Mouse (Mus musculus) embryonic facial prominence, embryonic 10.5 days (tissue): ENCODE data around the gene B3gnt6. TPM values are rescaled to one million over a fixed set of nuclear protein-coding genes. Genes with fewer than 3 reads are reported as not detected.
A peak's percentile ranks its signal among the peaks of the same experiment; 100 is the strongest.
"Not testable (repeated sequence)": the region's sequence is repeated elsewhere in the genome, so short reads cannot be mapped to it uniquely, and the experiment has no call there.

Experiments
- DNase-seq: peaks from one replicate; pipeline ENCODE4 v3.0.0-alpha.2; 2017; ENCODE audit warnings: low spot score
- H3K27ac ChIP-seq: fragments of 300-500 bp; sonication (generic); replicated peaks from 2 replicates; pipeline ENCODE4 v1.5.1; 2016; ENCODE audit warnings: mild to moderate bottlenecking
- H3K27me3 ChIP-seq: fragments of 300-500 bp; sonication (generic); replicated peaks from 2 replicates; pipeline ENCODE4 v1.6.1; 2016; ENCODE audit warnings: low read depth, mild to moderate bottlenecking; ENCODE audit not compliant: poor library complexity, severe bottlenecking
- H3K36me3 ChIP-seq: fragments of 300-500 bp; sonication (generic); replicated peaks from 2 replicates; pipeline ENCODE4 v1.6.1; 2016; ENCODE audit warnings: mild to moderate bottlenecking, moderate library complexity
- H3K4me1 ChIP-seq: fragments of 300-500 bp; sonication (generic); 2 replicates; pipeline ENCODE4 v1.6.1; 2016
- H3K4me3 ChIP-seq: fragments of 300-500 bp; sonication (generic); 2 replicates; pipeline ENCODE4 v1.5.1; 2016; ENCODE audit warnings: mild to moderate bottlenecking, moderate library complexity
- H3K9me3 ChIP-seq: fragments of 300-500 bp; sonication (generic); 2 replicates; pipeline ENCODE4 v1.6.1; 2016; ENCODE audit warnings: mild to moderate bottlenecking
- WGBS: fragments of 180-500 bp; shearing (Covaris S2); methylation state at CpG from one replicate; pipeline ENCODE4 v1.1.7; 2016; 5-methylcytosine and 5-hydroxymethylcytosine counted together
- polyA plus RNA-seq: library from polyadenylated mRNA; unstranded; fragments of >200 nt; fragmentation: Nextera tagmentation; extraction: Ambion mirVana; gene quantifications from 2 replicates; pipeline ENCODE4 v1.2.1, GENCODE M21; 2016

Gene B3gnt6
- polyA plus RNA-seq, 1 experiment from 2014 or later = not detected

DNA sequence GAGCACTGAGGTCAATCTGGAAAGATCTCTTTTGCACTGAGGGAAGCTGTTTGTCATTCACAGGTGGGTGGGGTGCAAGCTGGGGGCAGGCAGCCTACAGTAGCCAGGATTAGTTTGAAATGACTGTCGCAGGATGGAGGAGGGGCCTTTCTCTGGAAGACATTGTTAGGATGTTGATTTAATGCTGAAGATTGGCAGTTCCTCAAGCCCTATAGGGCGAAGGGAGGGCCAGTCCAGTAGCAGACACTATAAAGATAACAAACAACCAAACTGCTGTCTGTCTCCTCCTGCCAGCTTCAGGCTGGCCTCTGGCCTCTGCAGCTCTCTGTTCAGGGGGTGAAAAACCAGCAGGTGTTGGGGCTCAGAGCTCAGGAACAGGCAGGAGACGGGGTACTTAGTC lies 9.5 kb downstream of the B3gnt6 start:
- peaks cover 40% of the 10 kb centered on the region for H3K27me3 ChIP-seq
- DNase-seq = no peak

DNA sequence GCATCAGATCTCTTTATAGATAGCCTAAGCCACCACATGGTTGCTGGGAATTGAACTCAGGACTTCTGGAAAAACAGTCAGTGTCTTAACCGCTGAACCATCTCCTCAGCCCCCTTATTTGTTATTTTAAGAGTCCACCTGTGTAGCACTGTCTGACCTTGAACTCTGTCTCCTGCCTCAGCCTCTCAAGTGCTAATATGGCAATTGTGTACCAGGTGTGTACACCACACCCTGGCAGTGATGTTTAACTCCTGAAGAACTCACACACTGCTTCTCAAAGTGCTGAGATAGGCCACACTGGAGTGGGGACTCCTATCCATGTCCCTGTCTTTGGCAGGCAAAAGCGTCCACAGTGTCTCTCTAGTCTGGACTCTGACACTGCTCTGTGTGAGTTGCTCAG lies 10.6 kb downstream of the B3gnt6 start:
- Histone ChIP-seq H3K4me3 (no peak overlapping the region), H3K27ac (no peak overlapping the region), H3K4me1 (peaks cover 27% of the 10 kb centered on the region), H3K36me3 (no peaks in the 10 kb centered on the region), H3K27me3 (peaks cover 30% of the 10 kb centered on the region), H3K9me3 (no peaks in the 10 kb centered on the region)
- no peak for DNase-seq
- WGBS = 85% methylated on average over 2 of the region's 2 CpGs

More for the DNA sequence above, 9.5 kb downstream of the B3gnt6 start:
- Histone ChIP-seq H3K4me3 (no peak overlapping the region), H3K27ac (no peak overlapping the region), H3K9me3 (no peaks in the 10 kb centered on the region), H3K36me3 (no peaks in the 10 kb centered on the region), H3K4me1 (peaks cover 36% of the 10 kb centered on the region)
- 45% methylated on average over 3 of the region's 3 CpGs for WGBS

DNA sequence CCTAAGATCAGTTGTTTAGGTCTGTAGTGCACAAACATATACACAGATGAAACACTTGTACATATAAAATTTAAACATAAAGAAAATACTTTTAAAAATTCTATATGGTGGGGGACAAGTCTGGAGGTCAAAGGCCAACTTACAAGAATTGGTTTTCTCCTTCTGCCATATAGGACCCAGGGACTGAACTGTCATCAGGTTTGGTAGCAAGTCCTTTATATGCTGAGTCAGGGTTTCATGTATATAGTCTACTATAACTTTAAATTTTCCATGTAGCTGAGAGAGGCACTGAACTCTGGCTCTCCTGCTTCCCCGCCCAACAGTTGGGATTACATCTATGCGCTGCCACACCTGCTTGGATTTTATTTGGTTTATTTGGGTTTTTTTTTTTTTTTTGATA lies 11.0 kb downstream of the B3gnt6 start:
- H3K36me3 ChIP-seq = no peaks in the 10 kb centered on the region
- 98% methylated on average over 2 of the region's 2 CpGs for WGBS
- H3K9me3 ChIP-seq = no peaks in the 10 kb centered on the region
- DNase-seq = no peak
- peaks cover 22% of the 10 kb centered on the region for H3K4me1 ChIP-seq
- no peak overlapping the region for H3K4me3 ChIP-seq
- no peak overlapping the region for H3K27ac ChIP-seq
- peaks cover 25% of the 10 kb centered on the region for H3K27me3 ChIP-seq

- WGBS = 67% methylated on average over 3 of the region's 3 CpGs
Measured at GRCm38 (mm10) chr7:98187332-98187731, 11.9 kb downstream of the B3gnt6 start.

DNA sequence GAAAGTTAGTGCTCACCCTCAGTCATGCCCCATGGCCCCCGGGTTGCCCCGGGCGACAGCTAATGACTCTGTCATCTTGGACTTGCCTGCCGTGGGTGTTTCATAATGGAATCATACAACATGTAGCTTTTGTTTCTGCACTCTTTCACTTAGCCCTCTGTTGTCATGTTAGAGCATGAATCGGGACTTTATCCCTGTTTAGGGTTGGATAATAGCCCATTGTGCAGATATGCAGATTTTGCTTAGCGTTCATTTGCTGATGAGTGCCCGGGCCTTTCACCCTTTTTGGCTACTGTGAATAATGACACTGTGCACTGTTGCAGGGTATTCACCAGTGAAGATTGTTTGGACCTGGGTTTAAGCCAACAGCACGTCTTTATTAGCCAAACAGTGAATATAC lies 12.6 kb downstream of the B3gnt6 start:
- Histone ChIP-seq H3K4me3 (no peak overlapping the region), H3K9me3 (no peaks in the 10 kb centered on the region), H3K27me3 (peaks cover 9% of the 10 kb centered on the region), H3K4me1 (peaks cover 20% of the 10 kb centered on the region), H3K27ac (no peak overlapping the region), H3K36me3 (no peaks in the 10 kb centered on the region)
- WGBS = 69% methylated on average over 8 of the region's 8 CpGs
- DNase-seq = no peak

More at GRCm38 (mm10) chr7:98187332-98187731, 11.9 kb downstream of the B3gnt6 start:
- H3K27ac ChIP-seq, DNase-seq, H3K36me3 ChIP-seq, H3K4me3 ChIP-seq, H3K9me3 ChIP-seq: not testable (repeated sequence)
- peaks cover 20% of the 10 kb centered on the region for H3K4me1 ChIP-seq
- H3K27me3 ChIP-seq = peaks cover 16% of the 10 kb centered on the region

- no peaks in the 10 kb centered on the region for H3K36me3 ChIP-seq
- WGBS = 90% methylated on average over 6 of the region's 6 CpGs
- no peak overlapping the region for H3K4me3 ChIP-seq
- H3K27ac ChIP-seq = no peak overlapping the region; the same call in 1 of the 2 replicates
- no peaks in the 10 kb centered on the region for H3K27me3 ChIP-seq
- H3K4me1 ChIP-seq = peaks cover 20% of the 10 kb centered on the region
- DNase-seq = no peak
- H3K9me3 ChIP-seq = no peaks in the 10 kb centered on the region
Measured at GRCm38 (mm10) chr7:98185326-98185725, 14.0 kb downstream of the B3gnt6 start.

- 87% methylated on average over 5 of the region's 5 CpGs for WGBS
- no peaks in the 10 kb centered on the region for H3K9me3 ChIP-seq
- DNase-seq = no peak
- H3K27me3 ChIP-seq = peaks cover 32% of the 10 kb centered on the region
- H3K4me1 ChIP-seq = peaks cover 22% of the 10 kb centered on the region
- H3K4me3 ChIP-seq = peak overlapping the region; percentile 81
- H3K36me3 ChIP-seq = no peaks in the 10 kb centered on the region
- peak overlapping the region; percentile 79 for H3K27ac ChIP-seq
Measured at GRCm38 (mm10) chr7:98178560-98179231, 20.6 kb downstream of the B3gnt6 start.

DNA sequence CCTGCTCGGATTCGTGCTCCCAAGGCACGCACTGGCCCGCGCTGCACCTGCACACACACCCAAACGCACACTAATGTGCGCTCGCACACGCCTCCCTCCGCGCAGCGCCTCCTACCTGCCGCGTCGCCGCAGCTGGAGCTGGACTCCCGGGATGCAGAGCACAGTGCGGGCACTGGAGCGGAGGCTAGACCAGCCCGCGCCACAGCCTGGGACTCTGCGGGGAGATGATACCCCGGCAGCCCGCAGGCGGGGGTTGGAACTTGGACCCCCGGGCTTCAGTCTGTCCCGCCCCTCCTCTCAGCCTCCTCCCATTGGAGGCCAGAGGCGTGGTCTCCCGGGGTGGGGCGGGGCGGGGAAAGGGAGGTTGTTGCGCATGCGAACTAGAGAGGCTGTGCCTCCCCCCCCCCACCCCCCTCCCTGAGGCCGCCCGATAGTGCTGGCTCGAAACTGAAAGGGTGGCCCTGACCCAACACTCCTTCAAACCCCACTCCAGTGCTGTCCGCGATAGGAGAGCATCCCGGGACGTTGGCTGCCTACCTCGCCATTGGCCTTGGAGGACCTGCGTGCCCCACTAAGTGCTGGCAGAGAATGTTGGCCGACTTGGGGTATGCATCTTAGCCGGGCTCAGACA lies 21.2 kb downstream of the B3gnt6 start, which contains the start of gene Capn5:
Capn5 (minus strand) TSS at position 346 of the 631 bp plus-strand sequence.
- no peaks in the 10 kb centered on the region for H3K9me3 ChIP-seq
- H3K27me3 ChIP-seq = peaks cover 32% of the 10 kb centered on the region
- WGBS = 3% methylated on average over 44 of the region's 44 CpGs
- H3K36me3 ChIP-seq = no peaks in the 10 kb centered on the region
- H3K27ac ChIP-seq = peak within 1 kb of the TSS; percentile 79
- DNase-seq = peak; percentile 89
- peaks cover 28% of the 10 kb centered on the region for H3K4me1 ChIP-seq
- peak within 1 kb of the TSS; percentile 81 for H3K4me3 ChIP-seq

- Histone ChIP-seq H3K4me1 (peaks cover 33% of the 10 kb centered on the region), H3K9me3 (no peaks in the 10 kb centered on the region), H3K27ac (peak overlapping the region; percentile 79), H3K27me3 (peaks cover 32% of the 10 kb centered on the region), H3K4me3 (peak overlapping the region; percentile 81), H3K36me3 (no peaks in the 10 kb centered on the region)
- no peak for DNase-seq
- 3% methylated on average over 9 of the region's 9 CpGs for WGBS
Measured at GRCm38 (mm10) chr7:98177566-98177928, 21.7 kb downstream of the B3gnt6 start.

- Histone ChIP-seq H3K4me3 (peak overlapping the region; percentile 81), H3K27me3 (peaks cover 32% of the 10 kb centered on the region), H3K9me3 (no peaks in the 10 kb centered on the region), H3K36me3 (no peaks in the 10 kb centered on the region), H3K27ac (peak overlapping the region; percentile 44; the same call in 1 of the 2 replicates), H3K4me1 (peaks cover 38% of the 10 kb centered on the region)
- no peak for DNase-seq
- 46% methylated on average over 2 of the region's 2 CpGs for WGBS
Measured at GRCm38 (mm10) chr7:98177071-98177485, 22.2 kb downstream of the B3gnt6 start.

- H3K4me1 ChIP-seq = peaks cover 42% of the 10 kb centered on the region
- 77% methylated on average over 8 of the region's 8 CpGs for WGBS
- no peak for DNase-seq
- no peaks in the 10 kb centered on the region for H3K36me3 ChIP-seq
- no peaks in the 10 kb centered on the region for H3K9me3 ChIP-seq
- peaks cover 32% of the 10 kb centered on the region for H3K27me3 ChIP-seq
- peak overlapping the region; percentile 44; the same call in 1 of the 2 replicates for H3K27ac ChIP-seq
- peak overlapping the region; percentile 81; the same call in 1 of the 2 replicates for H3K4me3 ChIP-seq
Measured at GRCm38 (mm10) chr7:98176322-98177070, 22.8 kb downstream of the B3gnt6 start.

DNA sequence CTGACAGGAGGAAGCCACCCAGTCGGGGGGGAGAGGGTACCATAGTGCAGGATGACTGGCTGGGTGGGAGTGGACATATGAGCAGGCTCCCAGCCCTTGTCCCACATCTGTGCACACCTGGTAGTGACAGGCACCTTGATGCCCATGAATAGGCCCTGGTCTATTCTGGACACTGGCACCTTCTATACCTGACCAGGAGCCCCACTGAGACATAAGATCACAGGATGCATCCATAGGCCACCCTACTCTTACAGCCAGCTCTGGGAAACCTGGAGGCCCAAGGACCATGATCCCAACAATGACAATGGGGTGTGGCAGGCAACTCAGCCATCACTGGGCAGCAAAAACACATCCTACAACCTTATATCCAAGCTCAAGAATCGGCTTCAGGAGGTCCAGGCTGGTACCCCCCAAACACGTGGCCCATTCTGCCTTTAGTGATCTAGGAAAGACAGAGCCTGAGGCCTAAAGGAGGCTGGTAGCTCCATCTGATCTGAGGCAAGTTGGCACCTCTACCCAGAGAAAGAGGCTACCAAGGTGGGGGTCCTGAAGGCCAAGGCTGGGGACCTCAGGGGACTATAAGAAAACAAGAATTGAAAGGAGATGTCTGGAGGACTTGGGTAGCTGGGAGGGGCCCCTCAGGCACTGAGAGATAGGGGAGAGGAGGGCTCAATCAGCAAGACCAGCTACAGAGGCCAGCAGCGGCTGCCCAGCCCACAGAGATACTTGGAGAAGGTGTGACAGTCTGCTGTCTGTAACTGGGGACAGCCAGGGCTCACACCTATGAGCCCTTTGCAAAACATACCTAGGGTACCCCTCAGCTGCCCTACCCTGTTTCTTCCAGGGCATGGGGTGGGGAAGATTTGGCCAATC lies 24.2 kb downstream of the B3gnt6 start:
- no peak for DNase-seq

More for the DNA sequence above, 24.2 kb downstream of the B3gnt6 start:
- Histone ChIP-seq H3K9me3 (no peaks in the 10 kb centered on the region), H3K36me3 (no peaks in the 10 kb centered on the region), H3K4me3 (no peak overlapping the region), H3K27ac (peak overlapping the region; percentile 30), H3K27me3 (peaks cover 32% of the 10 kb centered on the region), H3K4me1 (peaks cover 55% of the 10 kb centered on the region)
- WGBS = 80% methylated on average over 4 of the region's 4 CpGs
